Mouse (Mus musculus): Measurements from ENCODE around the gene Dtnbp1. TPM values are rescaled to one million over a fixed set of nuclear protein-coding genes. Genes with fewer than 3 reads are reported as not detected.

Dtnbp1 gene
- total RNA-seq, 2 experiments from 2014 or later = 60.5 to 70.5 TPM

DNA sequence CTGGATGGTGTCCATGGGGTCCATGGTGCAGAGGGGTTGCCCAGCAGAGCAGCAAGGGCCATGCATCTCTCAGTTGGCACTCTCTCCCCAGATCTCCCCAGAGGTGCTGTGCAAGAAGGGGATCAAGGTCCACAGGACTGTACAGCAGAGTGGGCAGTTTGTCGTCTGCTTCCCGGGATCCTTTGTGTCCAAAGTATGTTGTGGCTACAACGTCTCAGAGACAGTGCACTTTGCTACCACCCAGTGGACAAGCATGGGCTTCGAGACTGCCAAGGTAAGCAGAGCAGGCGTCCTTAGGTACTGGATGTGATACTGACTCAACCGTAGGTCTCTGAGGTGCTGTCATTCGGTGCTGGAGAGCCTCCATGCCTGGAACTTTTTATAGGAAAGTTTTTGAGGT is 88.4 kb downstream of the Dtnbp1 start:
- DNase-seq = no peak
- intact Hi-C loops (cut with DNase I) = no loop called here

GRCm38 (mm10) chr13:44912851-44913250 is 89.1 kb downstream of the Dtnbp1 start:
- intact Hi-C loops (cut with DNase I) = no loop called here
- peak; percentile 60 to 73 for DNase-seq

DNA sequence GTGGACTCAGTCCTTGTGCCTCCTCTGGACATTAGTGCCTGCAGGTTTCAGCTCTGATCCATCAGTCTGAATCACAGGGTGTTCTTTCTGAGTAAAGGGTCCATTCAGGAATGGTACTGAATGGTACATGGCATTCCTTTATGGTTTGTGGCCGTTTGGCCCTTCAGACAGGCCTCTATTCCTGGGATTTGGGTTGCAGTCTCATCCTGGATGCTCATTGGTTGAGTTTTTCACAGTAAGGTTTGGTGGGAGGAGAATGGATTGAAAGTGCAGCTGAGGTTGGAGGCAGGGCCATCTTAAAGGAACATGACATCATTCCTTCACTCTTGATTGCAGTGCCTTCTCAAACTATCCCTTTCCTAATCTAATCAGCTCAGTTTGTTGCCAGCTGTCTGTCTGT is 93.2 kb downstream of the Dtnbp1 start:
- intact Hi-C loops (cut with DNase I) = loop anchor here (5.0 kb wide), 2 partner anchors 66 to 1111 kb away; no protein-coding TSS in a partner anchor
- no peak for DNase-seq

DNA sequence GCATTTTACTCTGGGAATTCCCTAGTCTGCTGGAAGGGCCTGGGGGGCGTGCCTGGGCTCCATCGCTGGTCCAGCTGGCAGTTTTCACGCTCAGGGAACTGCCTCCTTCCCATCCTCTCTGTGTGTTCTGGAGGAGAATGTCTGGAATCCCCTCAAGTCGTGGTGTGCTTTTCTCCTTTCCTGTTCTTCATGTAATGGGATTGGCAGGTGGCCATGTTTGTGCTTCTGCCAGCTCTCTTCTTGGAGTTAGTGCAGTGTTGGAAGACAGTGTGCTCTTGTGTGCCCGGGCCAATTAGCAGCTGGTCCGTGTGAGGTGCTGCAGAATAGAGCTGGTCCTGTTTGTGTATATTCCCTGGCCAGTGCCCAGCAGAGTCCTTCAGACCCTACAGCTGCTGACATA is 94.2 kb downstream of the Dtnbp1 start:
- peak; percentile 84 to 90 for DNase-seq
- intact Hi-C loops (cut with DNase I) = loop anchor here (5.0 kb wide), 2 partner anchors 65 to 1110 kb away; no protein-coding TSS in a partner anchor

DNA sequence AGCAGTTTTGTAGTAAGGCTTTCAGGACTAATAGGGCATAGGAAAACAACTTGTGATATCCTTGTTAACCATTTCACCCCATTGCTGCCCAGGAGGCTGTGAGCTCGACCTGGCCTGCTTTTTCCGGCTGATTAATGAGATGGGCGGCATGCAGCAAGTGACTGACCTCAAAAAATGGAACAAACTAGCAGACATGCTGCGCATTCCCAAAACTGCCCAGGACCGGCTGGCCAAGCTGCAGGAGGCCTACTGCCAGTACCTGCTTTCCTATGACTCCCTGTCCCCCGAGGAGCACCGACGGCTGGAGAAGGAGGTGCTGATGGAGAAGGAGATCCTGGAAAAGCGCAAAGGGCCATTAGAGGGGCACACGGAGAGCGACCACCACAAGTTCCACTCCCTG is 95.8 kb downstream of the Dtnbp1 start:
- DNase-seq = no peak
- intact Hi-C loops (cut with DNase I) = loop anchor here (5.0 kb wide), 2 partner anchors 64 to 1109 kb away; no protein-coding TSS in a partner anchor

- intact Hi-C loops (cut with DNase I) = no loop called here
- no peak for DNase-seq
Observed at GRCm38 (mm10) chr13:44904271-44904670, 97.7 kb downstream of the Dtnbp1 start.

GRCm38 (mm10) chr13:44903416-44903815 is 98.5 kb downstream of the Dtnbp1 start:
- intact Hi-C loops (cut with DNase I) = no loop called here
- DNase-seq = no peak

DNA sequence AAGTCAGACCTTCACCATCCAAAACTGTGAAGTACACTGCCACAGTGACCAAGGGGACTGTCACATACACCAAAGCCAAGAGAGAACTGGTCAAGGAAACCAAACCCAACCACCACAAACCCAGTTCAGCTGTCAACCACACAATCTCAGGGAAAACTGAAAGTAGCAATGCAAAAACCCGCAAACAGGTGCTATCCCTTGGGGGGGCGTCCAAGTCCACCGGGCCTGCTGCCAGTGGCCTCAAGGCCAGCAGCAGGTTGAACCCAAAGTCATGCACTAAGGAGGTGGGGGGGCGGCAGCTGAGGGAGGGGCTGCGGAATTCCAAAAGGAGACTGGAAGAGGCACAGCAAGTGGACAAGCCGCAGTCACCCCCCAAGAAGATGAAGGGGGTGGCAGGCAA is 99.6 kb downstream of the Dtnbp1 start:
- intact Hi-C loops (cut with DNase I) = no loop called here
- DNase-seq = no peak

DNA sequence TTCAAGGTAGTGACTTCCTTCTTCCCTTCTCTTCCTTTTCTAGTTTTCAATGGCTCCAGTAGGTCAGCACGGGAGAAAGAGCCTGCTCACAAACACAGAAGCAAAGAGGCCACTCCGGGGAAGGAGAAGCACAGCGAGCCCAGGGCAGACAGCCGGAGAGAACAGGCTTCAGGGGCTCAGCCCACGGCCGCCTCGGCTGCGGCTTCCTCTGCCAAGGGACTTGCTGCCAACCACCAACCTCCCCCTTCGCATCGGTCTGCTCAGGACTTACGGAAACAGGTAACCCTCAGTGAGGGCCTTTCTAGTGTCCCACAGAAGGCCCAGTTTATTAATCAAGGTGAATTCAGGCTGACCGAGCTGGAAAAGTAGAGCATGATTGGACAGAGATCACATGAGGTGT is 105.7 kb downstream of the Dtnbp1 start:
- intact Hi-C loops (cut with DNase I) = no loop called here
- no peak for DNase-seq

DNA sequence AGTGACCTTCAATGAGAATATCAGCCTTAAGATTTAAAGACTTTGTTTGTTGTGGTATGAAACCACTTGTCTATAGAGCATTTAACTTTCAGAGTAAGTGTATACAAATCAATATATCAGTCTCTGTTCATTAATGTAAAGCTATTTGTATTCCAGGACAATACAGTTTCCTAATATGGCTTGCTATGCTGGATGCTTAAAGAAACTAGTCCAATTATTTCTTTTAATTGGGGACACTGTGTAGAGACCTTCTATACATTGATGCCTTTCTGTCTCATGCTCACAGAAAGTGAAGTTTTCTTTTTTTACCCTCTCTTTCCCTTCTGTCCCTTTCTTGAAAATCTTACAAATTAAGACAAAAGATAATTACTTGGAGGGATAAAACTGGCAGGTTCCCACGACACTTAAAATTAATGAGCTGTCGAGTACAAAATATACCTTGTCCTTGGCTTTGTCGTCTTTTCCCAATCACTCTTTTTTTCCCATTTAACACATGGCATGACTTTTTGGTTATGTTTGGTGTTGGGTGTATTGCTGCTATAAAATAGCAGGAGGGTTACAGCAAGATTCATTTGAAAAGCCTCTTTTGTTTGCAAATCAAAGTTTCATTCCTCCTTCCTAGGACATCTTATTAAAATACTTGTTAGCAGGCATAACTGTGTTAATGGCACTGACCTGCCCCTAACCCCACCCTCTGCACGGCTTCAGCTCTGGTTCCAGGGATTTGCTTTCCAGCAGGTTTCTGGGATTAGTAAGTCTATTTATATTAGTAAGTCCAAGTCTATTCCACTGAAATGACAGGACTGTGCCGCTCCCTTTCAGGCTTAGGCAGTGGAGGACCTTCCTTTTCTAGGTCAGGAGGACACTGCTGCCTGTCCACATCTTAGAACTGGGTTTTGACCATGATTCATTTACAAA is 109.9 kb downstream of the Dtnbp1 start:
- intact Hi-C loops (cut with DNase I) = no loop called here
- DNase-seq = no peak

DNA sequence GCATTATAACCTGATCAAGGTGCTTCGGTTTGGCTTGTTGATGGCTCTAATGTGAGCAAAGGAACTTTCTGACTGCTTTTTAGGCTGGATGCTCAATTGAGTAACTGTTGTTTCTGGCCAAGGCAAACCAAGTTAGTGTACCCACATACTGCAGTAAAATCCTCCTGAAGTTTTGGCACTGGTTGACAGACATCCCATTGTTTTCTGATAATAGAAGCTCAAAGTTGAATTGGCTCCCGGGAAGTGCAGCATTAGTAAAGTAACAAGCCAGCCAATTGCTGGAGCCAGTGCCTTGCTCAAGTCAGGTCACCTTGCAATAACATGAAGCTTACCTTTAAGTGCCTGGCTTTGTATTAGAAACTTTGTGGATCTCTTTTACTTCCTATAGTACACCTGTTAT is 111.3 kb downstream of the Dtnbp1 start:
- no peak for DNase-seq

GRCm38 (mm10) chr13:44886221-44886620 is 115.7 kb downstream of the Dtnbp1 start:
- DNase-seq = no peak
- intact Hi-C loops (cut with DNase I) = no loop called here

More for the DNA sequence above, 111.3 kb downstream of the Dtnbp1 start:
- intact Hi-C loops (cut with DNase I) = no loop called here

- intact Hi-C loops (cut with DNase I) = no loop called here
Observed at GRCm38 (mm10) chr13:44881001-44881400, 120.9 kb downstream of the Dtnbp1 start.

DNA sequence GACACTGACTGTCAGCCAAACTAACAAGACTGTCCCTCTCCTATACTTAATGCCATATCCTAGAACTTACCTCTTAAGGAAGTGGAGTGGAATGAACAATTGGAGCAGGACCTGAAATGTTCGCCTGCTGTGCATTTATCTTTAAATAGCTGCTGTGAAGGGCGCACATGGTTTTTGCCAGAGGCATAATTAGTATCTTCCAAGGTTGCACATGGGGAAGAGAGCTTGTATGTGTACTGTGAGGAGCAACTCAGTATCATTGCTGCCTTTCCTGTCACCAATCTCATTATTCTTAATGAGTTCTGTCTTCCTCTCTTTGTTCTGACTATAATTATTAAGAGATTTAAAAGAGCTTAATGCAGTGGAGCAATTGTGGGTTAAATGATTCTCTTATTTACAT is 125.1 kb downstream of the Dtnbp1 start:
- intact Hi-C loops (cut with DNase I) = no loop called here
- no peak for DNase-seq

More at GRCm38 (mm10) chr13:44881001-44881400, 120.9 kb downstream of the Dtnbp1 start:
- no peak for DNase-seq

Other genes starting within 250 kb of the Dtnbp1 start
- not detected for gene Gm9817, start 76.5 kb upstream of the Dtnbp1 start, total RNA-seq (2021)

Measured in heart, postnatal 14 days (tissue).